Mouse (Mus musculus) kidney, embryonic 15.5 days (tissue): ENCODE measurements at regions not wholly inside any gene's neighbourhood (a gene's known extent, or its start where the extent isn't known, plus 50 kb on each side); places are given as distances from the start of the nearest gene placed in this dataset.

Source experiments
- ATAC-seq: fragments of 200-750 bp; cut with Nextera tagmentation; replicated peaks from 2 replicates; pipeline ENCODE4 v1.8.0; 2017; ENCODE audit warnings: moderate TSS enrichment; ENCODE audit not compliant: low FRiP score
- H3K27ac ChIP-seq: fragments of 300-500 bp; sonication (generic); 2 replicates; pipeline ENCODE4 v1.5.1; 2015; ENCODE audit warnings: mild to moderate bottlenecking, inconsistent platforms
- H3K27me3 ChIP-seq: fragments of 300-500 bp; sonication (generic); 2 replicates; pipeline ENCODE4 v1.6.1; 2015; ENCODE audit warnings: inconsistent platforms
- H3K36me3 ChIP-seq: fragments of 300-500 bp; sonication (generic); 2 replicates; pipeline ENCODE4 v1.6.1; 2015; ENCODE audit warnings: inconsistent platforms
- H3K4me1 ChIP-seq: fragments of 300-500 bp; sonication (generic); 2 replicates; pipeline ENCODE4 v1.6.1; 2015; ENCODE audit warnings: inconsistent platforms
- H3K4me2 ChIP-seq: fragments of 300-500 bp; sonication (generic); 2 replicates; pipeline ENCODE4 v1.6.1; 2015; ENCODE audit warnings: moderate library complexity, mild to moderate bottlenecking, inconsistent platforms
- H3K4me3 ChIP-seq: fragments of 300-500 bp; sonication (generic); replicated peaks from 2 replicates; pipeline ENCODE4 v1.5.1; 2015; ENCODE audit warnings: mild to moderate bottlenecking, inconsistent platforms
- H3K9ac ChIP-seq: fragments of 300-500 bp; sonication (generic); 2 replicates; pipeline ENCODE4 v1.6.1; 2015; ENCODE audit warnings: mild to moderate bottlenecking, inconsistent platforms
- H3K9me3 ChIP-seq: fragments of 300-500 bp; sonication (generic); replicated peaks from 2 replicates; pipeline ENCODE4 v1.6.1; 2016; ENCODE audit warnings: inconsistent platforms
- WGBS: fragments of 180-500 bp; shearing (Covaris S2); methylation state at CpG from one replicate; pipeline ENCODE4 v1.1.7; 2015; ENCODE audit warnings: mixed read lengths; 5-methylcytosine and 5-hydroxymethylcytosine counted together

GRCm38 (mm10) chr4:26637859-26638258 lies 291.2 kb upstream of the Manea start:
- no peak for ATAC-seq
- Histone ChIP-seq H3K27ac (no peak overlapping the region), H3K9me3 (no peaks in the 10 kb centered on the region), H3K4me2 (no peak overlapping the region), H3K36me3 (no peaks in the 10 kb centered on the region), H3K27me3 (no peaks in the 10 kb centered on the region), H3K9ac (no peak overlapping the region), H3K4me1 (no peaks in the 10 kb centered on the region), H3K4me3 (no peak overlapping the region)
- 88% methylated on average over 2 of the region's 2 CpGs for WGBS

GRCm38 (mm10) chr4:26630553-26631206 lies 284.0 kb upstream of the Manea start:
- ATAC-seq, result no peak
- H3K4me2 ChIP-seq, result no peak overlapping the region
- no peaks in the 10 kb centered on the region for H3K4me1 ChIP-seq
- H3K36me3 ChIP-seq, result no peaks in the 10 kb centered on the region
- H3K4me3 ChIP-seq, result no peak overlapping the region
- no peak overlapping the region for H3K27ac ChIP-seq
- H3K9ac ChIP-seq, result no peak overlapping the region
- H3K27me3 ChIP-seq, result no peaks in the 10 kb centered on the region
- WGBS, result 42% methylated on average over 1 of the region's 1 CpGs
- H3K9me3 ChIP-seq, result no peaks in the 10 kb centered on the region

GRCm38 (mm10) chr4:26629710-26630109 lies 283.0 kb upstream of the Manea start:
- H3K4me1 ChIP-seq, result no peaks in the 10 kb centered on the region
- no peak for ATAC-seq
- no peaks in the 10 kb centered on the region for H3K9me3 ChIP-seq
- H3K27ac ChIP-seq, result no peak overlapping the region
- H3K36me3 ChIP-seq, result no peaks in the 10 kb centered on the region
- H3K27me3 ChIP-seq, result no peaks in the 10 kb centered on the region
- H3K4me3 ChIP-seq, result no peak overlapping the region
- H3K4me2 ChIP-seq, result no peak overlapping the region
- 74% methylated on average over 2 of the region's 2 CpGs for WGBS
- no peak overlapping the region for H3K9ac ChIP-seq

GRCm38 (mm10) chr4:26627744-26628143 lies 281.1 kb upstream of the Manea start:
- H3K4me3 ChIP-seq, result no peak overlapping the region
- H3K4me2 ChIP-seq, result no peak overlapping the region
- no peak overlapping the region for H3K9ac ChIP-seq
- H3K27ac ChIP-seq, result no peak overlapping the region
- no peaks in the 10 kb centered on the region for H3K4me1 ChIP-seq
- H3K27me3 ChIP-seq, result no peaks in the 10 kb centered on the region
- no peaks in the 10 kb centered on the region for H3K36me3 ChIP-seq
- no peak for ATAC-seq
- WGBS, result 87% methylated on average over 6 of the region's 6 CpGs
- H3K9me3 ChIP-seq, result no peaks in the 10 kb centered on the region

GRCm38 (mm10) chr4:26589081-26589869 lies 242.6 kb upstream of the Manea start:
- H3K4me2 ChIP-seq, result no peak overlapping the region

GRCm38 (mm10) chr4:26555690-26556089 lies 209.0 kb upstream of the Manea start:
- WGBS, result 81% methylated on average over 3 of the region's 3 CpGs
- H3K4me1 ChIP-seq, result no peaks in the 10 kb centered on the region
- no peaks in the 10 kb centered on the region for H3K36me3 ChIP-seq
- H3K9me3 ChIP-seq, result no peaks in the 10 kb centered on the region
- no peak overlapping the region for H3K4me2 ChIP-seq
- H3K27ac ChIP-seq, result no peak overlapping the region
- H3K27me3 ChIP-seq, result no peaks in the 10 kb centered on the region
- no peak overlapping the region for H3K4me3 ChIP-seq
- H3K9ac ChIP-seq, result no peak overlapping the region
- ATAC-seq, result no peak

More at GRCm38 (mm10) chr4:26589081-26589869, 242.6 kb upstream of the Manea start:
- H3K36me3 ChIP-seq, result no peaks in the 10 kb centered on the region
- H3K9ac ChIP-seq, result no peak overlapping the region
- H3K4me1 ChIP-seq, result no peaks in the 10 kb centered on the region
- no peak overlapping the region for H3K27ac ChIP-seq
- no peaks in the 10 kb centered on the region for H3K9me3 ChIP-seq
- no peak for ATAC-seq
- 57% methylated on average over 3 of the region's 3 CpGs for WGBS
- no peaks in the 10 kb centered on the region for H3K27me3 ChIP-seq
- no peak overlapping the region for H3K4me3 ChIP-seq

- Histone ChIP-seq H3K4me1 (no peaks in the 10 kb centered on the region), H3K27ac (no peak overlapping the region), H3K9ac (no peak overlapping the region), H3K4me3 (no peak overlapping the region), H3K36me3 (no peaks in the 10 kb centered on the region), H3K4me2 (no peak overlapping the region), H3K27me3 (no peaks in the 10 kb centered on the region), H3K9me3 (no peaks in the 10 kb centered on the region)
- no peak for ATAC-seq
- 32% methylated on average over 1 of the region's 1 CpGs for WGBS
Measured at GRCm38 (mm10) chr4:26543833-26544232, 197.1 kb upstream of the Manea start.

GRCm38 (mm10) chr4:26542511-26542910 lies 195.8 kb upstream of the Manea start:
- no peak overlapping the region for H3K4me2 ChIP-seq
- no peak for ATAC-seq
- H3K27me3 ChIP-seq, result no peaks in the 10 kb centered on the region

GRCm38 (mm10) chr4:26508004-26508403 lies 161.3 kb upstream of the Manea start:
- Histone ChIP-seq H3K27ac (no peak overlapping the region), H3K4me2 (no peak overlapping the region), H3K36me3 (no peaks in the 10 kb centered on the region), H3K4me3 (no peak overlapping the region), H3K9ac (no peak overlapping the region), H3K9me3 (no peaks in the 10 kb centered on the region), H3K4me1 (no peaks in the 10 kb centered on the region), H3K27me3 (no peaks in the 10 kb centered on the region)
- 78% methylated on average over 5 of the region's 5 CpGs for WGBS
- ATAC-seq, result no peak

More at GRCm38 (mm10) chr4:26542511-26542910, 195.8 kb upstream of the Manea start:
- H3K9ac ChIP-seq, result no peak overlapping the region
- H3K4me1 ChIP-seq, result no peaks in the 10 kb centered on the region
- no peaks in the 10 kb centered on the region for H3K36me3 ChIP-seq
- H3K9me3 ChIP-seq, result no peaks in the 10 kb centered on the region
- 49% methylated on average over 2 of the region's 2 CpGs for WGBS
- no peak overlapping the region for H3K27ac ChIP-seq
- no peak overlapping the region for H3K4me3 ChIP-seq

GRCm38 (mm10) chr4:26494262-26494661 lies 147.6 kb upstream of the Manea start:
- no peak for ATAC-seq
- Histone ChIP-seq H3K4me1 (no peaks in the 10 kb centered on the region), H3K27ac (no peak overlapping the region), H3K9me3 (no peaks in the 10 kb centered on the region), H3K36me3 (no peaks in the 10 kb centered on the region), H3K4me2 (no peak overlapping the region), H3K9ac (no peak overlapping the region), H3K4me3 (no peak overlapping the region), H3K27me3 (no peaks in the 10 kb centered on the region)

- 94% methylated on average over 1 of the region's 1 CpGs for WGBS
- Histone ChIP-seq H3K27ac (no peak overlapping the region), H3K4me2 (no peak overlapping the region), H3K4me1 (no peaks in the 10 kb centered on the region), H3K9me3 (no peaks in the 10 kb centered on the region), H3K36me3 (no peaks in the 10 kb centered on the region), H3K27me3 (no peaks in the 10 kb centered on the region), H3K9ac (no peak overlapping the region), H3K4me3 (no peak overlapping the region)
- ATAC-seq, result no peak
Measured at GRCm38 (mm10) chr4:26474913-26475312, 128.2 kb upstream of the Manea start.

- WGBS, result 31% methylated on average over 1 of the region's 1 CpGs
- 0 out of 2 replicates have a peak, but pooled peaks cover 2% of the 10 kb centered on the region for H3K4me1 ChIP-seq
- H3K27ac ChIP-seq, result no peak overlapping the region
- no peak overlapping the region for H3K4me3 ChIP-seq
- H3K36me3 ChIP-seq, result no peaks in the 10 kb centered on the region
- no peaks in the 10 kb centered on the region for H3K9me3 ChIP-seq
- H3K9ac ChIP-seq, result no peak overlapping the region
- no peak overlapping the region for H3K4me2 ChIP-seq
- no peaks in the 10 kb centered on the region for H3K27me3 ChIP-seq
- ATAC-seq, result peak; percentile 95
Measured at GRCm38 (mm10) chr4:26441533-26441932, 94.8 kb upstream of the Manea start.
